Mouse (Mus musculus): ENCODE results near the gene Defb28.

Defb28 gene

GRCm38 (mm10) chr2:152517981-152518380, at the start of gene Defb28:
Gene Defb28, plus strand, starts transcription at chr2:152518255.
- ATAC-seq (ENCODE audit: insufficient number of reproducible peaks, low FRiP score, low TSS enrichment): no peak

GRCm38 (mm10) chr2:152470973-152471372, 47.1 kb upstream of the Defb28 start:
- no peak for ATAC-seq (ENCODE audit: insufficient number of reproducible peaks, low FRiP score, low TSS enrichment)

GRCm38 (mm10) chr2:152472434-152472833, 45.6 kb upstream of the Defb28 start:
- ATAC-seq (ENCODE audit: insufficient number of reproducible peaks, low FRiP score, low TSS enrichment): no peak

GRCm38 (mm10) chr2:152476763-152477162, 41.3 kb upstream of the Defb28 start, which contains the start of gene Defb20:
Gene Defb20, plus strand, starts transcription at chr2:152477063.
- no peak for ATAC-seq (ENCODE audit: insufficient number of reproducible peaks, low FRiP score, low TSS enrichment)

- ATAC-seq (ENCODE audit: insufficient number of reproducible peaks, low FRiP score, low TSS enrichment): no peak
Measured at GRCm38 (mm10) chr2:152480881-152481280, 37.2 kb upstream of the Defb28 start.

- no peak for ATAC-seq (ENCODE audit: insufficient number of reproducible peaks, low FRiP score, low TSS enrichment)
Measured at GRCm38 (mm10) chr2:152481726-152482125, 36.3 kb upstream of the Defb28 start.

- ATAC-seq (ENCODE audit: insufficient number of reproducible peaks, low FRiP score, low TSS enrichment): no peak
Measured at GRCm38 (mm10) chr2:152487024-152487423, 31.0 kb upstream of the Defb28 start.

GRCm38 (mm10) chr2:152490038-152490437, 28.0 kb upstream of the Defb28 start, which contains the start of gene Defb22:
Gene Defb22, minus strand, starts transcription at chr2:152490138.
- no peak for ATAC-seq (ENCODE audit: insufficient number of reproducible peaks, low FRiP score, low TSS enrichment)

GRCm38 (mm10) chr2:152493151-152493550, 24.9 kb upstream of the Defb28 start:
- no peak for ATAC-seq (ENCODE audit: insufficient number of reproducible peaks, low FRiP score, low TSS enrichment)

- no peak for ATAC-seq (ENCODE audit: insufficient number of reproducible peaks, low FRiP score, low TSS enrichment)
Measured at GRCm38 (mm10) chr2:152498020-152498419, 20.0 kb upstream of the Defb28 start.

GRCm38 (mm10) chr2:152500204-152500862, 17.7 kb upstream of the Defb28 start:
- no peak for ATAC-seq (ENCODE audit: insufficient number of reproducible peaks, low FRiP score, low TSS enrichment)

GRCm38 (mm10) chr2:152500863-152501229, 17.2 kb upstream of the Defb28 start:
- ATAC-seq (ENCODE audit: insufficient number of reproducible peaks, low FRiP score, low TSS enrichment): no peak

GRCm38 (mm10) chr2:152503950-152504349, 14.1 kb upstream of the Defb28 start:
- no peak for ATAC-seq (ENCODE audit: insufficient number of reproducible peaks, low FRiP score, low TSS enrichment)

- ATAC-seq (ENCODE audit: insufficient number of reproducible peaks, low FRiP score, low TSS enrichment): no peak
Measured at GRCm38 (mm10) chr2:152511592-152511991, 6.5 kb upstream of the Defb28 start, which contains the start of gene Defb26. Gene Defb26, minus strand, starts transcription at chr2:152511692.

GRCm38 (mm10) chr2:152516084-152516483, 2.0 kb upstream of the Defb28 start:
- ATAC-seq (ENCODE audit: insufficient number of reproducible peaks, low FRiP score, low TSS enrichment): no peak

GRCm38 (mm10) chr2:152539944-152540710, 22.1 kb downstream of the Defb28 start, which contains the start of gene Defb29:
Gene Defb29, minus strand, starts transcription at chr2:152540098.
- no peak for ATAC-seq (ENCODE audit: insufficient number of reproducible peaks, low FRiP score, low TSS enrichment)

- ATAC-seq (ENCODE audit: insufficient number of reproducible peaks, low FRiP score, low TSS enrichment): no peak
Measured at GRCm38 (mm10) chr2:152541979-152542378, 23.9 kb downstream of the Defb28 start.

GRCm38 (mm10) chr2:152542897-152543296, 24.8 kb downstream of the Defb28 start:
- ATAC-seq (ENCODE audit: insufficient number of reproducible peaks, low FRiP score, low TSS enrichment): no peak

- no peak for ATAC-seq (ENCODE audit: insufficient number of reproducible peaks, low FRiP score, low TSS enrichment)
Measured at GRCm38 (mm10) chr2:152543478-152543877, 25.4 kb downstream of the Defb28 start.

- ATAC-seq (ENCODE audit: insufficient number of reproducible peaks, low FRiP score, low TSS enrichment): no peak
Measured at GRCm38 (mm10) chr2:152544691-152545090, 26.6 kb downstream of the Defb28 start.

- no peak for ATAC-seq (ENCODE audit: insufficient number of reproducible peaks, low FRiP score, low TSS enrichment)
Measured at GRCm38 (mm10) chr2:152548124-152548523, 30.1 kb downstream of the Defb28 start.

Measured in cerebellum, adult (tissue).